8 mouse cellular contexts compared by ENCODE assay signal in the genomic region with DNA sequence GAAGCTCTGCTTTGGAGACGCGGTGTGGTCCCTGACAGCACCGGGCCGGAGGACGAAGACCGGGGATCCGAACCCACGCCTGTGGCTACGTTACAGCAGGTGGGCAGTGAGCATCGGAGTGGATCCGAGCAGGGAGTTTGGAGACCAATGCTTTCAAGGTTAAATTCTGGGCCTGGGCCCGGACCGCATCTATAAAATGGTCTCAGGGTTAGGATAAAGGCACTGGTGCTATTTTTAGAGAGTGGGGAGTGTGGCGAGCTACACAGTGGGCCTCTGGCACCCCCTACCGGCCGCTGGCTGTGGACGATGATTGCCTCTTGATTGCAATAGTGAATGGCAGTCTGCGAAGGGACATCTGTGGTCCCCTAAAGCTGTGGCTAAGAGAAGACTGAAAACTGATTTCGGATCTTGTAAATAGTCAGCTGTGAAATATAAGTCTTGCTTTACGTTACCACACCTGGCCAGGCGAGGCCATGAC. TPM values are rescaled to one million over a fixed set of nuclear protein-coding genes. Genes with fewer than 3 reads are reported as not detected.
DNase-seq lines count a peak whose midpoint lies in the region; ATAC-seq and TF ChIP-seq lines count a peak whose summit lies in the region.

A gene (plus strand): TSS at position 51 of the 478 bp plus-strand sequence.

- ATAC-seq in forebrain, embryonic 15.5 days (replicated peaks), result peak; percentile 77
- peak; percentile 57 for ATAC-seq in lung, embryonic 14.5 days (ENCODE audit: insufficient read depth)

- peak; percentile 94 for TF ChIP-seq CTCF in lung, embryonic 14.5 days (IDR thresholded peaks at IDR 0.05; ENCODE audit: low read depth)
- peak; percentile 84 for TF ChIP-seq CTCF in olfactory bulb, adult 2 months (IDR thresholded peaks at IDR 0.05; ENCODE audit: insufficient read depth, low read depth, low read length)
- peak; percentile 87; the same call in 1 of the 2 replicates for TF ChIP-seq CTCF in thymus, adult 2 months (IDR thresholded peaks at IDR 0.05; ENCODE audit: borderline replicate concordance, control insufficient read depth, extremely low read depth, insufficient read depth, low read length, poor library complexity)

- H3K9me3 ChIP-seq in forebrain, embryonic 15.5 days, result no peaks in the 10 kb centered on the region
- no peaks in the 10 kb centered on the region for H3K9me3 ChIP-seq in lung, embryonic 14.5 days (ENCODE audit: low read depth, low read length)

- H3K4me3 ChIP-seq in forebrain, embryonic 15.5 days, result peak within 1 kb of the TSS; percentile 53
- peak within 1 kb of the TSS; percentile 58 for H3K4me3 ChIP-seq in lung, embryonic 14.5 days (ENCODE audit: low read depth, low read length)
- peak within 1 kb of the TSS; percentile 48 for H3K4me3 ChIP-seq in olfactory bulb, adult 2 months (ENCODE audit: insufficient read depth, low read depth, low read length)
- peak within 1 kb of the TSS; percentile 44 for H3K4me3 ChIP-seq in thymus, adult 2 months (ENCODE audit: control insufficient read depth, insufficient read depth, low read length)

- H3K9ac ChIP-seq in forebrain, embryonic 15.5 days (replicated peaks), result peak within 1 kb of the TSS; percentile 67
- H3K9ac ChIP-seq in lung, embryonic 14.5 days, result peak within 1 kb of the TSS; percentile 62

- intact Hi-C loops in heart, postnatal 25 days (cut with DNase I), result loop anchor here (1.0 to 5.0 kb wide), 4 partner anchors 49 to 257 kb away; a partner anchor contains a TSS

- no peaks in the 10 kb centered on the region; the same call in 1 of the 2 replicates for H3K27me3 ChIP-seq in forebrain, embryonic 15.5 days
- peaks cover 13% of the 10 kb centered on the region for H3K27me3 ChIP-seq in lung, embryonic 14.5 days (ENCODE audit: insufficient read depth, low read length)
- H3K27me3 ChIP-seq in thymus, adult 2 months (ENCODE audit: control insufficient read depth, insufficient read depth, low read length), result no peaks in the 10 kb centered on the region; the same call in 1 of the 2 replicates

- peak within 1 kb of the TSS; percentile 77 for H3K4me2 ChIP-seq in forebrain, embryonic 15.5 days (replicated peaks)
- peak within 1 kb of the TSS; percentile 95 for H3K4me2 ChIP-seq in lung, embryonic 14.5 days

- 1% methylated on average over 21 of the region's 21 CpGs for WGBS in forebrain, embryonic 15.5 days
- 2% methylated on average over 21 of the region's 21 CpGs for WGBS in lung, embryonic 14.5 days
- under 1% methylated on average over 21 of the region's 21 CpGs for WGBS in olfactory bulb, adult 2 months
- WGBS in thymus, adult 2 months, result 3% methylated on average over 21 of the region's 21 CpGs

- TF ChIP-seq POLR2A in olfactory bulb, adult 2 months (IDR thresholded peaks at IDR 0.05; ENCODE audit: insufficient read depth, low read depth, low read length), result no peak
- TF ChIP-seq POLR2A in thymus, adult 2 months (IDR thresholded peaks at IDR 0.05; ENCODE audit: control insufficient read depth, extremely low read depth, insufficient read depth, low read length, poor library complexity), result no peak

- peak; percentile 85 for DNase-seq in ES-CJ7 (ENCODE audit: low read depth, low spot score)
- peak; percentile 91 for DNase-seq in cerebellum, adult 11 months
- peak; percentile 72 for DNase-seq in heart, postnatal 25 days (ENCODE audit: low spot score)
- DNase-seq in layer of hippocampus, adult 18-20 months (ENCODE audit: low spot score in 2 of 2), result peak; percentile 81 to 95
- DNase-seq in lung, embryonic 14.5 days, result peak; percentile 97
- DNase-seq in thymus, adult 2 months, result peak; percentile 89

- H3K4me1 ChIP-seq in forebrain, embryonic 15.5 days, result peaks cover 27% of the 10 kb centered on the region
- H3K4me1 ChIP-seq in lung, embryonic 14.5 days (ENCODE audit: insufficient read depth), result 0 out of 2 replicates have a peak, but pooled peaks cover 4% of the 10 kb centered on the region
- peaks cover 28% of the 10 kb centered on the region for H3K4me1 ChIP-seq in olfactory bulb, adult 2 months (ENCODE audit: control insufficient read depth, insufficient read depth, low read length)
- H3K4me1 ChIP-seq in thymus, adult 2 months (replicated peaks; ENCODE audit: control insufficient read depth, insufficient read depth, low read length), result peaks cover 13% of the 10 kb centered on the region

- peak within 1 kb of the TSS; percentile 74 for H3K27ac ChIP-seq in forebrain, embryonic 15.5 days (replicated peaks)
- no peak within 1 kb of the TSS for H3K27ac ChIP-seq in lung, embryonic 14.5 days (ENCODE audit: low read depth)
- H3K27ac ChIP-seq in olfactory bulb, adult 2 months (ENCODE audit: insufficient read depth, low read depth, low read length), result peak within 1 kb of the TSS; percentile 57
- no peak within 1 kb of the TSS for H3K27ac ChIP-seq in thymus, adult 2 months (ENCODE audit: control insufficient read depth, insufficient read depth, low read length)

- peaks cover 12% of the 10 kb centered on the region for H3K36me3 ChIP-seq in forebrain, embryonic 15.5 days
- peaks cover 14% of the 10 kb centered on the region for H3K36me3 ChIP-seq in lung, embryonic 14.5 days (ENCODE audit: insufficient read depth)
- peaks cover 7% of the 10 kb centered on the region for H3K36me3 ChIP-seq in thymus, adult 2 months (ENCODE audit: control insufficient read depth, insufficient read depth, low read length)

RNA-seq across cellular contexts. Expression of the gene that starts here (rescaled TPM):
- 96.9 and 98.6 TPM in 2 replicates for polyA plus RNA-seq in forebrain, embryonic 15.5 days (2015; fragmentation: Nextera tagmentation; extraction: Ambion mirVana)
- total RNA-seq in heart, postnatal 25 days (2021), result 10 to 100 TPM; 31.6 to 37.8 TPM
- total RNA-seq in layer of hippocampus, adult 18-20 months (2021), result 100 to 1,000 TPM; 105 to 112 TPM
- polyA plus RNA-seq in lung, embryonic 14.5 days (2014; fragmentation: Nextera tagmentation; extraction: Ambion mirVana), result 111 TPM in 2 replicates
- polyA plus RNA-seq in olfactory bulb, adult 2 months (2012; ENCODE audit: insufficient read depth, insufficient read length, low replicate concordance, missing spikeins), result not detected in 2 replicates
- polyA plus RNA-seq in thymus, adult 2 months (2012; rRNA removed), result 166 and 189 TPM in 2 replicates

Comparison
In these comparisons a context has a peak if more than half of its experiments do, and no peak if none do; other contexts are left out.
1. RNA of the gene that starts here (polyA plus RNA-seq): 166 to 189 TPM in thymus, adult 2 months, 111 TPM in lung, embryonic 14.5 days and 96.9 to 98.6 TPM in forebrain, embryonic 15.5 days; not detected in olfactory bulb, adult 2 months; every median in the first group is over 10 times any median in the second.
2. H3K27ac ChIP-seq: peak in forebrain, embryonic 15.5 days (single experiment) and olfactory bulb, adult 2 months (single experiment); none in lung, embryonic 14.5 days (single experiment) and thymus, adult 2 months (single experiment).
3. Peak in every context shown above with its lines, with median percentiles within 50 percentile points of each other: DNase-seq, H3K4me3 ChIP-seq and CTCF ChIP-seq.